Mouse (Mus musculus) CD4-positive, CD25-positive, alpha-beta regulatory T cell, adult 4 months (primary cell): ENCODE results near the gene Arhgap15. TPM values are rescaled to one million over a fixed set of nuclear protein-coding genes. Genes with fewer than 3 reads are reported as not detected.
A peak's percentile ranks its signal among the peaks of the same experiment; 100 is the strongest.

Source experiments
- ATAC-seq: one replicate; pipeline ENCODE4 v1.8.0; 2017
- polyA plus RNA-seq, 2 experiments: library from polyadenylated mRNA; unstranded; fragments of 100-300 nt; shearing (Covaris generic); gene quantifications; one replicate each; pipeline ENCODE4 v1.2.1; 2017

Arhgap15 gene
- polyA plus RNA-seq, 2 experiments from 2014 or later, result 365 to 377 TPM

GRCm38 (mm10) chr2:43939196-43939595, 190.6 kb downstream of the Arhgap15 start:
- ATAC-seq, result no peak

GRCm38 (mm10) chr2:43945679-43946078, 197.1 kb downstream of the Arhgap15 start:
- no peak for ATAC-seq

GRCm38 (mm10) chr2:43949775-43950492, 201.3 kb downstream of the Arhgap15 start:
- ATAC-seq, result no peak

GRCm38 (mm10) chr2:43950741-43951140, 202.1 kb downstream of the Arhgap15 start:
- ATAC-seq, result no peak

- ATAC-seq, result no peak
These were observed 210.6 kb downstream of the Arhgap15 start for GRCm38 (mm10) chr2:43959189-43959588.

- no peak for ATAC-seq
These were observed 213.8 kb downstream of the Arhgap15 start for GRCm38 (mm10) chr2:43962466-43962865.

GRCm38 (mm10) chr2:43968581-43968980, 220.0 kb downstream of the Arhgap15 start:
- no peak for ATAC-seq

GRCm38 (mm10) chr2:43977732-43978131, 229.1 kb downstream of the Arhgap15 start:
- ATAC-seq, result no peak

GRCm38 (mm10) chr2:43978177-43979013, 229.8 kb downstream of the Arhgap15 start:
- ATAC-seq, result no peak

GRCm38 (mm10) chr2:43986066-43986465, 237.4 kb downstream of the Arhgap15 start:
- ATAC-seq, result no peak

- ATAC-seq, result no peak
These were observed 239.3 kb downstream of the Arhgap15 start for GRCm38 (mm10) chr2:43987919-43988318.

- no peak for ATAC-seq
These were observed 241.2 kb downstream of the Arhgap15 start for GRCm38 (mm10) chr2:43989850-43990249.

GRCm38 (mm10) chr2:43992510-43992909, 243.9 kb downstream of the Arhgap15 start:
- ATAC-seq, result peak; percentile 96

GRCm38 (mm10) chr2:44002454-44002853, 253.8 kb downstream of the Arhgap15 start:
- no peak for ATAC-seq

GRCm38 (mm10) chr2:44010249-44010648, 261.6 kb downstream of the Arhgap15 start:
- ATAC-seq, result no peak

- no peak for ATAC-seq
These were observed 264.8 kb downstream of the Arhgap15 start for GRCm38 (mm10) chr2:44013388-44013787.

- no peak for ATAC-seq
These were observed 268.1 kb downstream of the Arhgap15 start for GRCm38 (mm10) chr2:44016720-44017119.

GRCm38 (mm10) chr2:44017405-44018026, 268.9 kb downstream of the Arhgap15 start:
- no peak for ATAC-seq

- ATAC-seq, result no peak
These were observed 269.4 kb downstream of the Arhgap15 start for GRCm38 (mm10) chr2:44018033-44018432.

GRCm38 (mm10) chr2:44024704-44025103, 276.1 kb downstream of the Arhgap15 start:
- no peak for ATAC-seq

- ATAC-seq, result no peak
These were observed 280.6 kb downstream of the Arhgap15 start for GRCm38 (mm10) chr2:44029035-44029715.

- no peak for ATAC-seq
These were observed 281.2 kb downstream of the Arhgap15 start for GRCm38 (mm10) chr2:44029865-44030264.
